Mouse (Mus musculus) midbrain, embryonic 11.5 days (tissue): ENCODE data around the gene Rpl19. TPM values are rescaled to one million over a fixed set of nuclear protein-coding genes. Genes with fewer than 3 reads are reported as not detected.

ENCODE experiments used
- ATAC-seq: fragments of 200-750 bp; cut with Nextera tagmentation; 2 replicates; pipeline ENCODE4 v1.8.0; 2017; ENCODE audit warnings: moderate TSS enrichment, moderate library complexity; ENCODE audit not compliant: low FRiP score
- DNase-seq: peaks from one replicate; pipeline ENCODE4 v3.0.0; 2015; ENCODE audit warnings: low spot score; ENCODE audit errors: missing footprints
- H3K27ac ChIP-seq: fragments of 300-500 bp; sonication (generic); 2 replicates; pipeline ENCODE4 v1.5.1; 2014; ENCODE audit warnings: low read depth, low read length
- H3K27me3 ChIP-seq: fragments of 300-500 bp; sonication (generic); 2 replicates; pipeline ENCODE4 v1.6.1; 2014; ENCODE audit warnings: mild to moderate bottlenecking, low read length, moderate library complexity, mixed read lengths; ENCODE audit not compliant: control insufficient read depth, insufficient read depth
- H3K36me3 ChIP-seq: fragments of 300-500 bp; sonication (generic); 2 replicates; pipeline ENCODE4 v1.6.1; 2014; ENCODE audit warnings: mild to moderate bottlenecking, low read length, moderate library complexity, mixed read lengths; ENCODE audit not compliant: control insufficient read depth, insufficient read depth
- H3K4me1 ChIP-seq: fragments of 300-500 bp; sonication (generic); 2 replicates; pipeline ENCODE4 v1.6.1; 2014; ENCODE audit warnings: low read length; ENCODE audit not compliant: control insufficient read depth, insufficient read depth
- H3K4me2 ChIP-seq: fragments of 300-500 bp; sonication (generic); 2 replicates; pipeline ENCODE4 v1.6.1; 2014; ENCODE audit warnings: mild to moderate bottlenecking, moderate library complexity
- H3K4me3 ChIP-seq: fragments of 300-500 bp; sonication (generic); 2 replicates; pipeline ENCODE4 v1.5.1; 2014; ENCODE audit warnings: low read depth, low read length
- H3K9ac ChIP-seq: fragments of 300-500 bp; sonication (generic); 2 replicates; pipeline ENCODE4 v1.6.1; 2014; ENCODE audit warnings: low read length
- H3K9me3 ChIP-seq: fragments of 300-500 bp; sonication (generic); 2 replicates; pipeline ENCODE4 v1.6.1; 2016; ENCODE audit warnings: low read length; ENCODE audit not compliant: control insufficient read depth
- WGBS: fragments of 180-500 bp; shearing (Covaris S2); extraction: QIAGEN DNeasy Blood & Tissue Kit; methylation state at CpG from one replicate; pipeline ENCODE4 v1.1.7; 2014; 5-methylcytosine and 5-hydroxymethylcytosine counted together
- polyA plus RNA-seq: library from polyadenylated mRNA; unstranded; fragments of >200 nt; fragmentation: Nextera tagmentation; extraction: Ambion mirVana; gene quantifications from 2 replicates; pipeline ENCODE4 v1.2.1, GENCODE M21; 2014

The Rpl19 gene
- polyA plus RNA-seq, 1 experiment from 2014 or later = 991 TPM

DNA sequence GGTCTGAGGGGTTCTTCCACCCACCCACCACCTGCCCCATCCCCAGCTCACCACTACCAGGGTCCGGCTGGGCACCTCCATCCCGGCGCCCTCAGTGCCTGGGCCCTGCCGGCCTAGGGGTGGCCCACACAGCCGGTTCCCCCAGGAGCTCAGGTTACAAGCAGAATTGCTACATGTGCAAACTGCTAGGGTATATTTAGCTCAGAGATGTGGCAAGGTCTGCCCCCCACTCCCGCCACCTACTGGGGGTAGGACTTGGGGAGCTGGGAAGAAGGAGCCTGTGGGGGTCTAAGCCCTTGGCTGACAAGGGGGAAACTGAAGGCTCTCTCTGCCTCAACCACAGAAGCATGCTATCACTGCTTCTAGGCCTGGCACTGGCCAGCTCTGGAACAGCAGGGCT is 8.3 kb upstream of the Rpl19 start:
- peaks cover 40% of the 10 kb centered on the region for H3K4me1 ChIP-seq
- no peaks in the 10 kb centered on the region for H3K27me3 ChIP-seq
- DNase-seq = no peak
- H3K4me2 ChIP-seq = no peak overlapping the region
- H3K9ac ChIP-seq = no peak overlapping the region; the same call in 1 of the 2 replicates
- no peak overlapping the region; the same call in 1 of the 2 replicates for H3K27ac ChIP-seq
- ATAC-seq = no peak
- 54% methylated on average over 6 of the region's 6 CpGs for WGBS
- H3K36me3 ChIP-seq = no peaks in the 10 kb centered on the region
- no peak overlapping the region for H3K4me3 ChIP-seq
- H3K9me3 ChIP-seq = no peaks in the 10 kb centered on the region

DNA sequence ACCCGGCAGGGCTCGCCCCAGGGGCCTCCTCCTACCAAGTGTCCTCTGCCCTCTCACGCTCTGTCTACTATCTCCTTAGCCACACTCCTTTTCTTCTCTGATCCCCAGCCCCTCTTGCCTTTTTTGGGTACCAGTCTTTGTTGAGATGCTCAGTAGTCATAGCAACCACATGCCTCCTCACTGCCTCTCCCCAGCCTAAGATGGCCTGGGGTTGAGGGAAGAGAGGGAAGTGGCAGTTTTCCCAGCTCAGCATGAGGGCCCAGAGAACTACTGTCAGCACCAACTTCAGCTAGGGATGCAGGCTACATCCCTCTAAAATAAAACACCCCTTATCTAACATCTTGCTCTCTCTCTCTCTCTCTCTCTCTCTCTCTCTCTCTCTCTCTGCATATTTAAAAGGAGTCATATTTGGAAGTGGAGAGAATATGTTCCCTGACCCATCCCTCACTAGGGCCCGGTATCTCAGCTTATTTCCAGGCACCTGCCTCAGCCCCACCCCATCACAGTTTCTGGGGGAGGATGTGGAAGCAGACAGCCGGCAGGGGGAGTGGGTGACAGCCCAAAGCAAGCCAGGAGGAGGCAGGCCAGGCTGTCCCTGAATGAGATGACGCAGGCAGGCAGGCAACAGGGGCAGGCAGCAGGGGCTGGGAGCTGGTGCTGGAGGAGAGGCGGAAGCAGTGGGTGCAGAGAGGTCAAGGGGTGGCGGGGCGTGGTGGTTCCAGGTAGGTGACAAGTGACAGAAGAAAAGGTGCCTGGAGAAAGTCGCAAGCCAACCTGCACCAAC is 7.5 kb upstream of the Rpl19 start:
- Histone ChIP-seq H3K36me3 (no peaks in the 10 kb centered on the region), H3K9ac (no peak overlapping the region; the same call in 1 of the 2 replicates), H3K9me3 (no peaks in the 10 kb centered on the region), H3K4me1 (peaks cover 41% of the 10 kb centered on the region), H3K4me2 (0 out of 2 replicates have a peak overlapping the region, but pooled peaks have one; percentile 6), H3K4me3 (no peak overlapping the region), H3K27ac (no peak overlapping the region; the same call in 1 of the 2 replicates), H3K27me3 (no peaks in the 10 kb centered on the region)
- DNase-seq (no peak), ATAC-seq (0 out of 2 replicates have a peak, but pooled peaks have one; percentile 17)
- 19% methylated on average over 10 of the region's 10 CpGs for WGBS

DNA sequence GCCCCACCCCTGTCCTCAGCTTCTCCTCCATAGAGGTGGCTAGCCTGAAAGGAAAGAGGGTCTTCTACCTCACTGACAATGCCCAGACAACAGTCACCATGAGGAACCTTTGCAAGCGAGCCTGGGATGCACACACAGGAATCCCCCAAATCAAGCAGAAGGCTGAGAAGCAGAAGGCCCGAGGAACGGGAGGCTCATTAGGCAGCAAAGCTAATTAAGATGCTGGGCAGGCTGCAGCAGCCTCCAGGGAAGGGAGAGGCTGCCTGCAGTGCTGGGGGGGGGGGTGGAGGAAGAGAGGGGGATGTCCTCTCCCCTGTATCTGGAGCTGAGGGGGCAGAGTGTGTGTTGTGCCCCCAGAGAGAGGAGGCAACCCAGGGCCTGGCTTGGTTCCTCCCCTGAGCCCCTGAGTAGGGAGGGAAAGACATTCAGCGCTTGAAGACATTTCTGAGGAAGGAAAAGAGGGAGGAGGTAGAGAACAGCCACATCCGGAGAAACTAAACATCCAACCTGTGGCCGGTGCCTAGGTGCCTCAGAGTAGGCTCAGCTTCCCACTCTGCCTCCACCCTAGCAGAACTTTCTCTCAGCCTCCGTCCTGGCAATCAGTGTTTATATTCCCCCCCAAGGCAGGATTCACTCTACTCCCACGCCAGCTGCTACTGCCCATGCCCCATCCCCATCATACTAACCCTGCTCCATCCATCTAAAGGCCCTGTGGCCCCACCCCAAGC is 6.5 kb upstream of the Rpl19 start:
- DNase-seq = no peak
- Histone ChIP-seq H3K4me2 (peak overlapping the region; percentile 92), H3K27me3 (no peaks in the 10 kb centered on the region), H3K4me1 (peaks cover 41% of the 10 kb centered on the region), H3K9me3 (no peaks in the 10 kb centered on the region), H3K9ac (peak overlapping the region; percentile 33; the same call in 1 of the 2 replicates), H3K4me3 (no peak overlapping the region), H3K36me3 (no peaks in the 10 kb centered on the region), H3K27ac (peak overlapping the region; percentile 22; the same call in 1 of the 2 replicates)
- ATAC-seq = no peak
- WGBS = 40% methylated on average over 8 of the region's 8 CpGs

DNA sequence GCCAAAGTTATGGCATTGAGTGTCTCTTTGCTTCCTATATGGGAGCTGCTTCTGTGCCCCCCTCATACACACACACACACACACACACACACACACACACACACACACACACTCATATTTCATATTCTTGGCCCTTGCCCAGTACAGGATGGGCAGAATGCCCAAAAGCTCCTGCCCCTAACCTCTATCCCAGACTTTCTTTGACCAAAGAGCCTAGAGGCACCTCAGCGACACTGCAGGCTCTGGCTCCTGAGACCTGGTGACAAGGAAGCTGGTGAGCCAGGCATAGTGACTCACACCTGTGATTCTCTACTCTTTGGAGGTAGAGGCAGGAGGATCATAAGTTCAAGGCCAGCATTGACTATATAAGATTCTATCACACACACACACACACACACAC is 5.8 kb upstream of the Rpl19 start:
- Histone ChIP-seq H3K27ac (no peak overlapping the region), H3K4me1 (peaks cover 42% of the 10 kb centered on the region), H3K9ac (0 out of 2 replicates have a peak overlapping the region, but pooled peaks have one; percentile 33), H3K36me3 (no peaks in the 10 kb centered on the region), H3K9me3 (no peaks in the 10 kb centered on the region), H3K27me3 (no peaks in the 10 kb centered on the region), H3K4me3 (no peak overlapping the region), H3K4me2 (peak overlapping the region; percentile 92)
- no peak for ATAC-seq
- DNase-seq = no peak
- 83% methylated on average over 1 of the region's 1 CpGs for WGBS

DNA sequence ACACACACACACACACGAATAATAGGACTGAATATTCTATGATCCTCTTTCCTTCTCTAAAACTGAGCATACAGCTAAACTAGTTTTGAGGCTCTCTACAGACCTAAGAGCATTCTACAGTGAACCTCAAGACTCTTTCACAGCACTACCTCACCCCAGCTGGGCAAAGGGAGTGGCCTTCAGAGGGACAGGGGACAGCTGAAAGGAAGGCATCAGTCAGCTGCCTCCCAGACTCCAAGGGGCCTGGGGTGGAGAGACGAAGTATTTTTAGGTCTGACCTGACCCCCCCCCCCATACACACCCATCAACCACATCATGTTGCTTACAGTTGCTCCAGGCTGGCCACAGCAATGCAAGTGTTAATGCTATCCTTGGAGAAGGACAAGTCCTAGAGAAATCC is 5.4 kb upstream of the Rpl19 start:
- Histone ChIP-seq H3K9ac (peak overlapping the region; percentile 87; the same call in 1 of the 2 replicates), H3K36me3 (no peaks in the 10 kb centered on the region), H3K4me1 (peaks cover 46% of the 10 kb centered on the region), H3K27me3 (no peaks in the 10 kb centered on the region), H3K27ac (no peak overlapping the region), H3K4me3 (peak overlapping the region; percentile 77), H3K4me2 (peak overlapping the region; percentile 92), H3K9me3 (no peaks in the 10 kb centered on the region)
- ATAC-seq (no peak), DNase-seq (no peak)
- 59% methylated on average over 2 of the region's 2 CpGs for WGBS

DNA sequence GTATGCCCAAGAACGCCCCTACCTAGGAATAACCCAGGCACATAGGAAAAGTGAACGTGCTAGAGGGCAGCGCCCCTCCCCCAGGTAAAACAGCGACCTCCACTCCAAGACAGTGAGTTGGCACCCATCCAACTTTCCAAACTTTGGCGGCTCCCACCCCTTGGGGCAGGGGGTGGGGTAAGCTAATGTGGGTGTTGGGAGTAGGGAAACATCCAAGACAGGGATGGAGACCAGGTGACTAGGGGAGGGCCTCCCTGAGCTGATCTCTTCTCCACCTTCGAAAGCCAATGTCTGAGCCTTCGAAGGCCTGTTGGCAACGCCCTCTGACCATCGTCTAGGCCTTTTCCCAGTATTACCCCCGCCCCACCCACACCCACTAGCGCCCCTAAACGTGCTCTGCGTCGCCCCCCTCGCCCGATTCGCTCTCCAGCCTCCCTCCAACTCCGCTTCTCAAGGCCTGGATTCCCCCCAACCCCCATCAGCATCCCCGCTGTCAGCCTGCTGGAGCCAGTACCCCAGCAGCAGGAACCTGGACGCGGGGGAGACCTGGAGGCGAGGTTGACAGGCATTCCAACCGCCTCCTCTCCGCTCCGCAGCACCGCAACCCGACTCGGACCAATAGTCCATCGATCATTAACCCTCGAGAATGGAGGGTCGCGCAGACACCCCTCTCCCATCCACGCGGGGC is 4.8 kb upstream of the Rpl19 start:
- Histone ChIP-seq H3K27me3 (no peaks in the 10 kb centered on the region), H3K36me3 (no peaks in the 10 kb centered on the region), H3K9me3 (no peaks in the 10 kb centered on the region), H3K4me2 (peak overlapping the region; percentile 92), H3K27ac (peak overlapping the region; percentile 91), H3K4me1 (peaks cover 47% of the 10 kb centered on the region), H3K9ac (peak overlapping the region; percentile 87), H3K4me3 (peak overlapping the region; percentile 77)
- peak; percentile 96 for DNase-seq
- 5% methylated on average over 34 of the region's 34 CpGs for WGBS
- 0 out of 2 replicates have a peak, but pooled peaks have one; percentile 3 for ATAC-seq

DNA sequence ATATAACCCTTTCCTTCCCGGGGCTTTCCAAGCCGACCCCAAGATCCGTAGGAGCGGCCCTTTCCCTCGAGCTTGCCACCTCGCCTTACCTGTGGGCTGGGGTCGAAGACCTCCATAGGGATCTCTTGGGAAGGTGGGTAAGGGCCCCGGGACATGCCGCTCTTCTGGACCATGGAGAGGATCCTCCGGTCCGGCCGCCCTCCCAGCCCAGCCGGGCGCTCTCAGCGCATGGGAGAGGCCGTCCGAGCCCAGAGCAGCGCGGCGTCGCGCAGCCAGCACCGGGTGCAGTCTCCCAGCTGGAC is 4.3 kb upstream of the Rpl19 start:
- ATAC-seq (no peak), DNase-seq (no peak)
- Histone ChIP-seq H3K27ac (peak overlapping the region; percentile 91), H3K4me2 (peak overlapping the region; percentile 92), H3K9me3 (no peaks in the 10 kb centered on the region), H3K9ac (peak overlapping the region; percentile 87), H3K36me3 (no peaks in the 10 kb centered on the region), H3K4me3 (peak overlapping the region; percentile 77), H3K27me3 (no peaks in the 10 kb centered on the region), H3K4me1 (peaks cover 47% of the 10 kb centered on the region)
- WGBS = under 1% methylated on average over 23 of the region's 23 CpGs

DNA sequence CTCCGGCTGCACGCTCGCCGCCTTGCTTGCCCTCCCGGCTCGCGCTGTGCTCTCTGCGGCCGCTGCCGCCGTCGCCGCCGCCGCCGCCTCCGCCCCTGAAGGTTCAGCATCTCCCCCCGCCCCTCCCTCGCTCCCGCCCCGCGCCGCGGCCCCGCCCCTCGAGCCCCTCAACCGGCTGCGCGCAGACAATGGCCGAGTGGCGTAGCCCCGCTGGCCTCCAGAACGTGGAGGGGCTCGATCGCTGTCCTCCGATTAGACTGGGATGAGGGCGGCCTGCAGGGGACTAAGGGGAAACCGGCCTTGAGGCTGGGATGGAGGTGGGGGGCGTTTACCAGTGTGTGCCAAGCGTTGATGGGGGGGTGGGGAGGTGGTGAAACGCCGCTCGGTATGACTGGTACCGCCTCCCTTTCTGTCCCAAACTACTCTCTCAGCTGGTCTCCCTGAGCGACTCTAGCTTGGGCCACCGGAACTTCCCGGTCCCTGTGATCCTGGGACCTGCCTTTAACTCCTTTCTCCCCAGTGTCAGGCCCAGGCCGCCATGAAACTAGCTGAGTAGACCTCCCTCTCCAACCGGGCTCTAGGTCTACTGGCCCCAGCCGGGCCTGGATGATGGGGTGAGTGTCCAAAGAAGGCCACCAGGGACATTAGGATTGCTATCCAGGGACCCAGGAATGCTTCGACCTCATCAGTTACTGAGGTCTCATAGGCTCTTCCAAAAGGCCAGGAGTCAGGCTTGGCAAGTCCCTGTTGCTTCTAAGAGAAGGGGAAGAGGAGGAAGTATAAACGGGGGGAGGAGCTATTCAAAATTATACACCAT is 3.7 kb upstream of the Rpl19 start, which contains the start of gene Cacnb1:
TSS of gene Cacnb1 (minus strand) at position 480 of the 817 bp plus-strand sequence.
- Histone ChIP-seq H3K36me3 (no peaks in the 10 kb centered on the region), H3K4me2 (peak within 1 kb of the TSS; percentile 92), H3K4me3 (peak within 1 kb of the TSS; percentile 77), H3K9ac (peak within 1 kb of the TSS; percentile 87), H3K4me1 (peaks cover 49% of the 10 kb centered on the region), H3K9me3 (no peaks in the 10 kb centered on the region), H3K27ac (peak within 1 kb of the TSS; percentile 91), H3K27me3 (no peaks in the 10 kb centered on the region)
- DNase-seq = peak; percentile 98
- WGBS = under 1% methylated on average over 49 of the region's 52 CpGs
- ATAC-seq = peak; percentile 70
